Comparison of ENCODE assay signal across 20 mouse cellular contexts in the genomic region with DNA sequence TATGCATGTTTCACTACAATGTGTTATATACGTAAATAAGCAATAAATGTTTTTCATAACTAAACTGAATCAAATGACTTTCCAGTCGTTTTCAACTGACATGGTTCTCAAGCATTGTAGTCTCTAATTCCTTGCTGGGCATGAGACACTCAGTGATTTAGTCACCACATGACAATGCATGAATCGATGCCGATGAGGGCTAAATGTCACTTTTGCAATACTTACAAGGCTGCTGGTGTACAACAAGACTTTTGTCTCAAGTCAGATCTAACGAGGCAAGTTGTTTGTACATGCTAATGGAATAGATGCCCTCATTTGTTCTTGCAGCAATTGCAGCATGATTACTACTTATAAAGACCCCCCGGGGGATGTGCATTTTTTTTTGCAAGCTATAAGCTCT.
"Had no signal": no experiment of that assay in that cellular context is flagged by ENCODE, and none has a peak within 500 bp of the region (broad histone marks: within the 10 kb centered on the region; RNA-seq: fewer than 3 reads in every experiment).

No protein-coding gene starts in this region.

- H3K27ac ChIP-seq: kidney, postnatal 0 days; layer of hippocampus, adult 2 months; limb, embryonic 10.5 days; limb, embryonic 13.5 days; liver, embryonic 12.5 days; liver, embryonic 15.5 days; midbrain, embryonic 12.5 days; midbrain, embryonic 15.5 days; neural tube, embryonic 13.5 days; stomach, embryonic 15.5 days had no signal

- H3K27me3 ChIP-seq: limb, embryonic 13.5 days; liver, embryonic 12.5 days; liver, embryonic 15.5 days; midbrain, embryonic 12.5 days; midbrain, embryonic 15.5 days; neural tube, embryonic 13.5 days; stomach, embryonic 15.5 days had no signal

- DNase-seq: kidney, postnatal 25 days; layer of hippocampus, adult 9-11 months; liver; lung, adult 18-20 months; lung, postnatal 14 days; lung, postnatal 4 days; retina, postnatal 1 day; spleen, adult 18-20 months; thymus, postnatal 36 days had no signal

- ATAC-seq: liver, embryonic 12.5 days; midbrain, embryonic 15.5 days had no signal

- H3K9me3 ChIP-seq: limb, embryonic 10.5 days; limb, embryonic 13.5 days; liver, embryonic 12.5 days; liver, embryonic 15.5 days; midbrain, embryonic 12.5 days; midbrain, embryonic 15.5 days; neural tube, embryonic 13.5 days; stomach, embryonic 15.5 days had no signal

- H3K4me3 ChIP-seq: layer of hippocampus, adult 2 months; limb, embryonic 10.5 days; limb, embryonic 13.5 days; liver, embryonic 12.5 days; liver, embryonic 15.5 days; midbrain, embryonic 12.5 days; midbrain, embryonic 15.5 days; myocyte; neural tube, embryonic 13.5 days; stomach, embryonic 15.5 days had no signal

- H3K4me2 ChIP-seq: limb, embryonic 13.5 days; liver, embryonic 12.5 days; liver, embryonic 15.5 days; midbrain, embryonic 12.5 days; midbrain, embryonic 15.5 days; neural tube, embryonic 13.5 days; stomach, embryonic 15.5 days had no signal

- H3K9ac ChIP-seq: limb, embryonic 13.5 days; liver, embryonic 12.5 days; liver, embryonic 15.5 days; midbrain, embryonic 12.5 days; midbrain, embryonic 15.5 days; neural tube, embryonic 13.5 days; stomach, embryonic 15.5 days had no signal

- H3K4me1 ChIP-seq: limb, embryonic 10.5 days; limb, embryonic 13.5 days; liver, embryonic 12.5 days; liver, embryonic 15.5 days; midbrain, embryonic 12.5 days; midbrain, embryonic 15.5 days; neural tube, embryonic 13.5 days; stomach, embryonic 15.5 days had no signal

- H3K36me3 ChIP-seq: limb, embryonic 10.5 days; limb, embryonic 13.5 days; liver, embryonic 12.5 days; liver, embryonic 15.5 days; midbrain, embryonic 12.5 days; midbrain, embryonic 15.5 days; neural tube, embryonic 13.5 days; stomach, embryonic 15.5 days had no signal
